Mouse (Mus musculus): ENCODE measurements around the gene Mrpl23. TPM values are rescaled to one million over a fixed set of nuclear protein-coding genes. Genes with fewer than 3 reads are reported as not detected.

The Mrpl23 gene
- total RNA-seq, 2 experiments from 2014 or later = 6.4 to 7.2 TPM

- DNase-seq = no peak
Observed at GRCm38 (mm10) chr7:142520331-142520730, 12.2 kb upstream of the Mrpl23 start.

GRCm38 (mm10) chr7:142522352-142522751, 10.1 kb upstream of the Mrpl23 start:
- DNase-seq = peak; percentile 60

DNA sequence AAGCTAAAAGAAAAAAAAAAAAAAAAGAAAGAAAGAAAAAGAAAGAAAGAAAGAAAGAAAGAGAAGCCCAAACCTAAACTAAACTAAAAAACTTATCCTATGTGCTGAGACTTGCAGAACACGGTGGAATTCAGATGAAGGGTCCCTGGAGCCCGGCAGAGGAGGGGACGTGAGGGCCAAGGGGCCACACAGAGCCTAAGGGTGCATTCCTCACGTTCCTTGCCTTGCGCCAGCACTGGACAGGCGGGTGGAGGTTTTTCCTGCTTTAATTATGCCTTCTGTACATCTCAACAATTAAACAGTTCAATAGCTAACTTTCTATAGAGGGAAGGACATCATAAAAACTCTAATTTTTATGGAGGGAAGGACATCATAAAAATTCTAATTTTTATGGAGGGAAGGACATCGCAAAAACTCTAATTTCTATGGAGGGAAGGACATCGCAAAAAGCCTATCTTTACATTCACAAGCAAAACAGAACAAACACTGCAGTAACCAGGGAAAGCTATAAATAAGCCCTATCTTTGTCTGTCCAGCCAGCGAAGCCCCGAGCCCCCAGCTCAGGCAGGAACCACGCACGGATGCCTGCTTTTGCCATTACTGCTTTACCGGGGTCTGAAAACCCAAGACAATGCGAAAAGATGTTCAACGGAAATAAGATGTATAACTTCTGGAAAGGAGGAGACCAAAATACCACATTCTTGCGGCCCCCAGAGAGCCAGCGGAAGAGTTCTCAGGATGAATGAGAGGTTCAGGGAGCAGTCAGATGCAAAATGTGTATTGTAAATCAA, 9.1 kb upstream of the Mrpl23 start:
- no peak for DNase-seq

DNA sequence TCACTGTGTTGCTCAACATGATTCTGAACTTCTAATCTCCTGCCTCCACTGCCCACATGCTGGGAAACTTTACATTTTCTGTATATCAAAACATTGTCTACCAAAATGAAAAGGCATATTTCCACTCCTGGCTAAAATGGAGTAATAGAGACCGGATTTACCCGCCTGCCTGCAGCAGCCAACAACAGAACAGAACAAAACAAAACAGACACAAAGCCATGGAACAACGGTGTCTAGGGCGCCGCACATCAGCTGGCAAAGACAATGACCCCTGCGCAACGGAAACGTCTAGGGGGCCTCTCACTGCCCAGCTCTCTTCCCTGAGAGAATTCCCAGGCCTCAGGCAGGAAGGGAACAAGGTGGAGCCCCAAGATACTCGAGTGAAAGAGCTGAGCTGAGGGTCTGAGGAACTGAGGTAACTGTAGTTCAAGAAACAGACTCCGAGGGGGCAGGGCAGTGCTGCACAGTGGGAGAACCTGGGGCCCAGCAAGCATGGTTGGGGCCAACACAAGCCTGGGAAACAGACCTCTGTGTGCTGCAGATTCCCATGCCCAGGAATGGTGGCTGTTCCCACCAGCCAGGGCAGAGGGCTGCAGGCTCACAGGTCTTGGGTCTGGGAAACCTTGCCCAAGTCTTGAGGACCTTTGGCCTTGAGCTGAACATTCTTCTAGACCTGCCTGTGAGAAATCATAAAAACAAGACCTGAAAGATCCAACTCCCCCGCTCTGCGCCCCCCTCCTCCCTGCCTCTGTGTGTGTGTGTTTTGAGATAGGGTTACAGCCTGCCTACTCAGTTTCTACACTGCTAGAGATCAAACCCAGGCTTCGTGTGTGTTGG, 6.9 kb upstream of the Mrpl23 start:
- no peak for DNase-seq

- no peak for DNase-seq
Observed at GRCm38 (mm10) chr7:142529350-142529749, 3.1 kb upstream of the Mrpl23 start.

- DNase-seq = no peak
Observed at GRCm38 (mm10) chr7:142531973-142532521, 439 bp upstream of the Mrpl23 start.

DNA sequence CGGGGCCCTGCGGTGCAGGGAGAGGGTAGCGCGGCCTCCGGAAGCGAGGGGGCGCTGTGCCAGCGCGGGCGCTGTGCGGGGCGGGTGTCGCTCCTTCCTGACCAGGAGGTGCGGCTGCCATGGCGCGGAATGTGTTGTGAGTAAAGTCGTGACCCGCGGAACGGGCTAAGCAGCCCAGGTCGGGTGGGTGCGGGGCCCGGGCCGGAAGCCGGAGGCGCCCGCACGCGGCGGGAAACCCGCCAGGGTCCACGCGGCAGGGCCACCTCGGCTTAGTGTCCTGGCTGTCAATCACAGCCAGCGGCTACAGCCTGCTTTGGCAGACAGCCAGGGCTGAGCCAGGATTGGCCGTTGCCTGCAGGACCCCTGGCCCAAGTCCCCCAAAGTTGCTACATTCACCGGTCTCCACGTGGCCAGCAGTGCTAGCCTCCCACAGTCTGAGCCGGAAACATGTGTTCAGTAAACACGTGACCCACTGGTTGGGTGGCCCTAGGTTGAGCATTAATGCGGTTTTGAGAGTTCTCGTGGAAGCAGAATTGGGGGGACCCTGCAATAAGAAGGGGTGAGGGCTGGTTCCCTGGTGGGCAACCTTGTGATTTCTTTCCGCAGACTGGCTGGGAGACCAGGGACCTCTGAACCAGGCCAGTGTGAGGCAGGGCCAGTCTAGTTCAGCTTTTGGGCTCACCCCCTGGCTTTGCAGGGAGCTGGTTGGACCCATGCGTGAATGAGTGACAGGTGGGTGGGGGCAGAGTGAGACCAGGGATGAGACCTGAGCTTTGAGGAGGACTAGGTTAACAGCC, 771 bp downstream of the Mrpl23 start:
- peak; percentile 92 for DNase-seq

GRCm38 (mm10) chr7:142535116-142535515, 2.6 kb downstream of the Mrpl23 start:
- no peak for DNase-seq

DNA sequence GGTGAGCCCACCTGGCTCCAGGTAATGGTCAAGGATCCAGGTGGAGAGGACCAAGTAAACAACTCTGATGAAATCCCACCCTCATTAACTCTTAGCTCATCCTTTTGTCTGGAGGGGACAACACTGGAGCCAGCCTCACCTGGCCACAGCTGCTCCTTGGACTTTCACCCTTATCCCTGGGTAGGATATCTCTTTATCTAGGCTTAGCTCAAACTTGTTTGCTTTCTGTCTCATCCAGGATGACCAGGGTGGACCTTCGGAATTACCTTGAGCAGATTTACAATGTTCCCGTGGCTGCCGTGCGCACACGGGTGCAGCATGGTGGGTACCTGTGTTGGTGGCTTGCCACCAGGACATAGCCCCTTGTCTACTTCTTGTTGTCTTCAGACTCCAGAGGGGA, 3.3 kb downstream of the Mrpl23 start:
- no peak for DNase-seq

GRCm38 (mm10) chr7:142537181-142537580, 4.7 kb downstream of the Mrpl23 start:
- no peak for DNase-seq

GRCm38 (mm10) chr7:142537879-142538278, 5.4 kb downstream of the Mrpl23 start:
- peak; percentile 87 for DNase-seq

DNA sequence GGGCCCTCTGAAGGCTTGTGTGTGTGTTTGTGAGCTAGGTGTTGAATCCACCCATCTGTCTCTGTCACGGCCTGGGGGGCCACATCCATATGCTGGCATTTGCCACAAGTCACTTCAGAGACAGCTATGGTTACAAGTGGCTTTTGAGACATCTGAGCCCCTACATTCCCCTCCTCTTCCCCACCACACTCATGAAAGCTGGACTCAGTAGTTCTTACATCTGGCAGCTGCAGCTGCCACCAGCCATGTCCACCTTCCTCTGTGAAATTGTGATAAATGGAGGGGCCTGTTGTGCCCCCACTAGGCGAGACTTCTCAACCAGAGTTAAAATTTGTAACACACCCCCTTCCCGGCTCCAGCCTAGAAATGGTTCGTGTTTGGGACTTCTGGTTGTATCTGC, 5.8 kb downstream of the Mrpl23 start:
- no peak for DNase-seq

DNA sequence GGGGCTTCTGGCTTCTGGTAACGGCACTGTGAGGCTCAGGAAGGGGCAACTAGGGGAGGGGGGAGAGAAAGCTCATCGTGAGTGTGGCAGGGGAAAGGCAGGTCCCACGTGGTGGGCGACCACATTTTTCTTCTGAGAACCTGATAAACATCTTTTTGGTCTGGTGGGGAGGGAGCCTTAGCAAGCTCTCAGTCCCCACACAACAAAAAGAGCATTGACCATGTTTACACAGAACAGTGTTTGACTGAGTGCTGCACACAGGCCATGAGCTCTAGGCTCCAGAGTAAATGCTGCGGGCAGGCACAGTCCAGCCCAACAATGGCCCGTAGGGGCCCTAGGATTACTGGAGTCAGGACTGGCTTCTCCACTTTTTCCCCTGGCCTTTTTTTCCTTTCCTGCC, 6.3 kb downstream of the Mrpl23 start:
- DNase-seq = no peak

- DNase-seq = no peak
Observed at GRCm38 (mm10) chr7:142539828-142540227, 7.3 kb downstream of the Mrpl23 start.

GRCm38 (mm10) chr7:142542771-142543303, 10.4 kb downstream of the Mrpl23 start:
- DNase-seq = no peak

GRCm38 (mm10) chr7:142545967-142546366, 13.5 kb downstream of the Mrpl23 start:
- DNase-seq = no peak

GRCm38 (mm10) chr7:142547874-142548273, 15.4 kb downstream of the Mrpl23 start:
- no peak for DNase-seq

- DNase-seq = no peak
Observed at GRCm38 (mm10) chr7:142548706-142549105, 16.2 kb downstream of the Mrpl23 start.

GRCm38 (mm10) chr7:142549941-142550763, 17.7 kb downstream of the Mrpl23 start:
- peak; percentile 83 for DNase-seq

- DNase-seq = peak; percentile 69
Observed at GRCm38 (mm10) chr7:142550935-142551373, 18.5 kb downstream of the Mrpl23 start.

DNA sequence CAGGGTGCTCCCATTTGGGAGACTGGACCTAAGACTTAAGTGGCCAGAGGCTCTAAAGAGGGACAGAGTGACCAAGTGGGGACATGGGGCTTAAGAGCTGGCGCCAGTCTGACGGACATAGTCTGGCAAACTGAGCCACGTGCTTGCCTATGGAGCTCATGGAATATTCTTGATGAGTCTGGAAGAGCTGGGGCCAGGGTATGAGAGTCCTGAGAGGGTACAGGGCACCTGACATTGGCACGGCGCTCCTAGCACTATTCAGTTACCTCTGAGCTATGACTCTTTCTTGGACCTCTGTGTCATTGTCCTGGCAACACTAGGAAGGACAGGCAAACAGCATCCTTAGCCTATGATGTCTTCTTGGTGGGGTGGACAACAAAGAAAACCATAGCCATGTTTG, 19.2 kb downstream of the Mrpl23 start:
- DNase-seq = no peak

Data from gastrocnemius, postnatal 10 days (tissue).